Mouse (Mus musculus) 3134 (cell line): Measurements from ENCODE around the gene Ccdc157.
"Not testable (repeated sequence)": the region's sequence is repeated elsewhere in the genome, so short reads cannot be mapped to it uniquely, and the experiment has no call there.

Experiments used
- DNase-seq: peaks from one replicate; pipeline ENCODE4 v3.0.0-alpha.2; 2011; ENCODE audit warnings: low spot score; ENCODE audit not compliant: insufficient read length; ENCODE audit errors: extremely low read depth

Ccdc157 gene

GRCm38 (mm10) chr11:4134986-4135935 lies 24.8 kb downstream of the Ccdc157 start, which contains the start of gene Rnf215:
TSS of gene Rnf215 (plus strand) at chr11:4135202.
- DNase-seq, result peak; percentile 85

GRCm38 (mm10) chr11:4134400-4134799 lies 25.7 kb downstream of the Ccdc157 start:
- DNase-seq, result no peak

GRCm38 (mm10) chr11:4133450-4133849 lies 26.6 kb downstream of the Ccdc157 start:
- no peak for DNase-seq

GRCm38 (mm10) chr11:4128461-4128860 lies 31.6 kb downstream of the Ccdc157 start:
- DNase-seq, result not testable (repeated sequence)

GRCm38 (mm10) chr11:4127059-4127458 lies 33.0 kb downstream of the Ccdc157 start:
- DNase-seq, result no peak

- no peak for DNase-seq
Observed at GRCm38 (mm10) chr11:4123922-4124321, 36.2 kb downstream of the Ccdc157 start.

- DNase-seq, result no peak
Observed at GRCm38 (mm10) chr11:4122742-4123579, 37.1 kb downstream of the Ccdc157 start, which contains the start of gene Sec14l2. TSS of gene Sec14l2 (minus strand) at chr11:4123415.

- no peak for DNase-seq
Observed at GRCm38 (mm10) chr11:4122226-4122625, 37.9 kb downstream of the Ccdc157 start.

GRCm38 (mm10) chr11:4121691-4122090 lies 38.4 kb downstream of the Ccdc157 start:
- no peak for DNase-seq

GRCm38 (mm10) chr11:4119635-4120034 lies 40.5 kb downstream of the Ccdc157 start:
- DNase-seq, result no peak

- peak; percentile 80 for DNase-seq
Observed at GRCm38 (mm10) chr11:4118081-4118921, 41.8 kb downstream of the Ccdc157 start.

GRCm38 (mm10) chr11:4117372-4118071 lies 42.6 kb downstream of the Ccdc157 start:
- DNase-seq, result no peak

- no peak for DNase-seq
Observed at GRCm38 (mm10) chr11:4116458-4117141, 43.5 kb downstream of the Ccdc157 start.

- no peak for DNase-seq
Observed at GRCm38 (mm10) chr11:4115407-4115806, 44.7 kb downstream of the Ccdc157 start.

- DNase-seq, result not testable (repeated sequence)
Observed at GRCm38 (mm10) chr11:4114541-4114940, 45.6 kb downstream of the Ccdc157 start.

GRCm38 (mm10) chr11:4113970-4114369 lies 46.1 kb downstream of the Ccdc157 start:
- DNase-seq, result no peak

- DNase-seq, result no peak
Observed at GRCm38 (mm10) chr11:4113496-4113895, 46.6 kb downstream of the Ccdc157 start.

GRCm38 (mm10) chr11:4112861-4113260 lies 47.2 kb downstream of the Ccdc157 start:
- DNase-seq, result no peak

GRCm38 (mm10) chr11:4112033-4112432 lies 48.1 kb downstream of the Ccdc157 start:
- DNase-seq, result no peak
